Mouse (Mus musculus) ES-Bruce4 (cell line): ENCODE data around the gene Gm38392. TPM values are rescaled to one million over a fixed set of nuclear protein-coding genes. Genes with fewer than 3 reads are reported as not detected.

Experiments
- H3K27ac ChIP-seq: 2 replicates; pipeline ENCODE4 v1.5.1; 2012; ENCODE audit warnings: low read length, inconsistent platforms; ENCODE audit not compliant: insufficient read depth
- H3K27me3 ChIP-seq: 2 replicates; pipeline ENCODE4 v1.6.1; 2012; ENCODE audit warnings: mild to moderate bottlenecking, low read length, inconsistent platforms; ENCODE audit not compliant: control insufficient read depth, poor library complexity, insufficient read depth, severe bottlenecking
- H3K36me3 ChIP-seq: 2 replicates; pipeline ENCODE4 v1.6.1; 2012; ENCODE audit warnings: inconsistent platforms, mild to moderate bottlenecking, low read length, moderate library complexity; ENCODE audit not compliant: control insufficient read depth, poor library complexity, insufficient read depth, severe bottlenecking
- H3K4me1 ChIP-seq: one replicate; pipeline ENCODE4 v1.8.1; 2011; ENCODE audit warnings: low read length; ENCODE audit not compliant: control insufficient read depth, insufficient read depth
- H3K4me3 ChIP-seq: 2 replicates; pipeline ENCODE4 v1.5.1; 2011; ENCODE audit warnings: low read depth, mild to moderate bottlenecking, low read length
- H3K9ac ChIP-seq: 2 replicates; pipeline ENCODE4 v1.6.1; 2012; ENCODE audit warnings: low read depth, mild to moderate bottlenecking, inconsistent platforms; ENCODE audit not compliant: poor library complexity, severe bottlenecking
- H3K9me3 ChIP-seq: replicated peaks from 2 replicates; pipeline ENCODE4 v1.6.1; 2012; ENCODE audit warnings: mild to moderate bottlenecking, low read length, inconsistent platforms; ENCODE audit not compliant: control insufficient read depth, poor library complexity, insufficient read depth, severe bottlenecking
- CTCF ChIP-seq: IDR thresholded peaks from one replicate; pipeline ENCODE4 v1.8.1; 2011; ENCODE audit warnings: low read depth, low read length
- EP300 ChIP-seq: IDR thresholded peaks from 2 replicates; pipeline ENCODE4 v1.6.1; 2011; ENCODE audit warnings: low read depth, low read length; ENCODE audit not compliant: insufficient read depth
- POLR2A ChIP-seq: IDR thresholded peaks from one replicate; pipeline ENCODE4 v1.8.1; 2011; ENCODE audit warnings: low read length; ENCODE audit not compliant: insufficient read depth
- polyA plus RNA-seq: library from polyadenylated mRNA; stranded (reverse); fragments of >200 nt; gene quantifications from 2 replicates; pipeline ENCODE4 v1.2.4, GENCODE M21; 2011; ENCODE audit warnings: low read depth; ENCODE audit not compliant: missing spikeins, insufficient read depth, insufficient read length

Gm38392 gene
- polyA plus RNA-seq, 1 experiment: 0.72 TPM

- H3K27me3 ChIP-seq: peaks cover 20% of the 10 kb centered on the region
- no peaks in the 10 kb centered on the region for H3K4me1 ChIP-seq
- H3K9ac ChIP-seq: no peak overlapping the region
- no peaks in the 10 kb centered on the region for H3K9me3 ChIP-seq
- no peaks in the 10 kb centered on the region for H3K36me3 ChIP-seq
- TF ChIP-seq EP300 (no peak), POLR2A (no peak), CTCF (no peak)
- no peak overlapping the region for H3K27ac ChIP-seq
- H3K4me3 ChIP-seq: no peak overlapping the region
Observed at GRCm38 (mm10) chr3:88216534-88217326, 70.3 kb downstream of the Gm38392 start.

- TF ChIP-seq CTCF (no peak), EP300 (no peak), POLR2A (no peak)
- Histone ChIP-seq H3K27ac (no peak overlapping the region), H3K9ac (no peak overlapping the region), H3K9me3 (no peaks in the 10 kb centered on the region), H3K4me3 (0 out of 2 replicates have a peak overlapping the region, but pooled peaks have one; percentile 51), H3K27me3 (peaks cover 22% of the 10 kb centered on the region), H3K36me3 (no peaks in the 10 kb centered on the region), H3K4me1 (no peaks in the 10 kb centered on the region)
Observed at GRCm38 (mm10) chr3:88216116-88216515, 70.9 kb downstream of the Gm38392 start.

- Histone ChIP-seq H3K4me1 (no peaks in the 10 kb centered on the region), H3K4me3 (peak overlapping the region; percentile 51), H3K27me3 (peaks cover 22% of the 10 kb centered on the region), H3K9ac (no peak overlapping the region), H3K9me3 (no peaks in the 10 kb centered on the region), H3K27ac (no peak overlapping the region), H3K36me3 (no peaks in the 10 kb centered on the region)
- no peak for TF ChIP-seq EP300
- no peak for TF ChIP-seq CTCF
- TF ChIP-seq POLR2A: no peak
Observed at GRCm38 (mm10) chr3:88215553-88216004, 71.4 kb downstream of the Gm38392 start.

GRCm38 (mm10) chr3:88214971-88215552 lies 71.9 kb downstream of the Gm38392 start:
- TF ChIP-seq EP300 (no peak), CTCF (no peak), POLR2A (no peak)
- peaks cover 22% of the 10 kb centered on the region for H3K27me3 ChIP-seq
- no peaks in the 10 kb centered on the region for H3K36me3 ChIP-seq
- H3K4me3 ChIP-seq: peak overlapping the region; percentile 51
- peak overlapping the region; percentile 16; the same call in 1 of the 2 replicates for H3K9ac ChIP-seq
- no peak overlapping the region for H3K27ac ChIP-seq
- H3K9me3 ChIP-seq: no peaks in the 10 kb centered on the region
- H3K4me1 ChIP-seq: no peaks in the 10 kb centered on the region

GRCm38 (mm10) chr3:88214197-88214938 lies 72.6 kb downstream of the Gm38392 start:
- no peak overlapping the region for H3K27ac ChIP-seq
- H3K4me1 ChIP-seq: no peaks in the 10 kb centered on the region
- TF ChIP-seq CTCF (peak; percentile 32), EP300 (no peak)
- peak overlapping the region; percentile 16; the same call in 1 of the 2 replicates for H3K9ac ChIP-seq
- peak overlapping the region; percentile 46 for H3K4me3 ChIP-seq
- no peaks in the 10 kb centered on the region for H3K9me3 ChIP-seq
- peaks cover 22% of the 10 kb centered on the region for H3K27me3 ChIP-seq
- H3K36me3 ChIP-seq: no peaks in the 10 kb centered on the region

GRCm38 (mm10) chr3:88213019-88213418 lies 74.0 kb downstream of the Gm38392 start:
- H3K4me3 ChIP-seq: no peak overlapping the region
- H3K36me3 ChIP-seq: no peaks in the 10 kb centered on the region
- no peak for TF ChIP-seq CTCF
- no peak for TF ChIP-seq EP300
- no peak for TF ChIP-seq POLR2A
- H3K9me3 ChIP-seq: no peaks in the 10 kb centered on the region
- H3K27me3 ChIP-seq: peaks cover 22% of the 10 kb centered on the region
- H3K27ac ChIP-seq: no peak overlapping the region
- no peaks in the 10 kb centered on the region for H3K4me1 ChIP-seq
- H3K9ac ChIP-seq: no peak overlapping the region
